Mouse (Mus musculus) lung, adult 2 months (tissue): ENCODE measurements around the gene Ndufa7. TPM values are rescaled to one million over a fixed set of nuclear protein-coding genes. Genes with fewer than 3 reads are reported as not detected.
"Not testable (repeated sequence)": the region's sequence is repeated elsewhere in the genome, so short reads cannot be mapped to it uniquely, and the experiment has no call there.

Source experiments
- DNase-seq: peaks from one replicate; pipeline ENCODE4 v3.0.0; 2022
- H3K4me1 ChIP-seq: fragments of 200-500 bp; 2 replicates; pipeline ENCODE4 v1.6.1; 2011; ENCODE audit warnings: low read length; ENCODE audit not compliant: control insufficient read depth, insufficient read depth
- H3K4me3 ChIP-seq: fragments of 200-500 bp; replicated peaks from 2 replicates; pipeline ENCODE3; 2011; ENCODE audit warnings: low read depth, mild to moderate bottlenecking, control low read depth, low read length; ENCODE audit errors: extremely low read depth
- CTCF ChIP-seq: fragments of 200-500 bp; IDR thresholded peaks from 2 replicates; pipeline ENCODE4 v1.5.1; 2011; ENCODE audit warnings: mild to moderate bottlenecking, low read length, control low read depth; ENCODE audit not compliant: insufficient read depth
- POLR2A ChIP-seq: fragments of 200-500 bp; IDR thresholded peaks from 2 replicates; pipeline ENCODE4 v1.6.1; 2011; ENCODE audit warnings: low read depth, mild to moderate bottlenecking, control low read depth, low read length, borderline replicate concordance; ENCODE audit errors: extremely low read depth
- WGBS: fragments of 180-500 bp; shearing (Covaris S2); methylation state at CpG from one replicate; pipeline ENCODE4 v1.1.7; 2018; 5-methylcytosine and 5-hydroxymethylcytosine counted together
- polyA plus RNA-seq: library from polyadenylated mRNA; depleted of rRNA; stranded (reverse); fragments of >200 nt; gene quantifications from 2 replicates; pipeline ENCODE4 v1.2.3, GENCODE M21; 2012; rRNA removed

Ndufa7 gene
- polyA plus RNA-seq, 1 experiment: 334 TPM

- no peak for DNase-seq
- no peak for TF ChIP-seq CTCF
- no peak for TF ChIP-seq POLR2A
- Histone ChIP-seq H3K4me3 (no peak overlapping the region), H3K4me1 (0 out of 2 replicates have a peak, but pooled peaks cover 2% of the 10 kb centered on the region)
- 10% methylated on average over 1 of the region's 1 CpGs for WGBS
Measured at GRCm38 (mm10) chr17:33851331-33851730, 27.0 kb downstream of the Ndufa7 start.

GRCm38 (mm10) chr17:33857816-33858215, 33.4 kb downstream of the Ndufa7 start:
- no peak for DNase-seq
- H3K4me3 ChIP-seq: no peak overlapping the region
- 84% methylated on average over 4 of the region's 4 CpGs for WGBS

GRCm38 (mm10) chr17:33865330-33866030, 41.1 kb downstream of the Ndufa7 start:
- 18% methylated on average over 8 of the region's 9 CpGs for WGBS
- TF ChIP-seq CTCF: peak; percentile 45
- TF ChIP-seq POLR2A: no peak
- no peak overlapping the region for H3K4me3 ChIP-seq
- peak; percentile 50 for DNase-seq
- H3K4me1 ChIP-seq: no peaks in the 10 kb centered on the region

More at GRCm38 (mm10) chr17:33857816-33858215, 33.4 kb downstream of the Ndufa7 start:
- no peaks in the 10 kb centered on the region for H3K4me1 ChIP-seq
- no peak for TF ChIP-seq CTCF
- TF ChIP-seq POLR2A: no peak

GRCm38 (mm10) chr17:33873537-33873936, 49.2 kb downstream of the Ndufa7 start, which contains the start of gene Gm7029:
TSS of gene Gm7029 (plus strand) at chr17:33873837.
- WGBS: 91% methylated on average over 4 of the region's 12 CpGs
- DNase-seq, H3K4me3 ChIP-seq, H3K4me1 ChIP-seq: not testable (repeated sequence)

- no peaks in the 10 kb centered on the region for H3K4me1 ChIP-seq
- H3K4me3 ChIP-seq: no peak overlapping the region
- 84% methylated on average over 10 of the region's 11 CpGs for WGBS
- no peak for TF ChIP-seq POLR2A
- TF ChIP-seq CTCF: no peak
- DNase-seq: peak; percentile 30
Measured at GRCm38 (mm10) chr17:33874411-33874810, 50.0 kb downstream of the Ndufa7 start.

GRCm38 (mm10) chr17:33875797-33876196, 51.4 kb downstream of the Ndufa7 start:
- H3K4me3 ChIP-seq, DNase-seq, H3K4me1 ChIP-seq: not testable (repeated sequence)
- TF ChIP-seq CTCF: 0 out of 2 replicates have a peak, but pooled peaks have one; percentile 5
- WGBS: 81% methylated on average over 5 of the region's 5 CpGs

GRCm38 (mm10) chr17:33884320-33884719, 59.9 kb downstream of the Ndufa7 start:
- DNase-seq, H3K4me3 ChIP-seq: not testable (repeated sequence)
- 93% methylated on average over 10 of the region's 11 CpGs for WGBS

GRCm38 (mm10) chr17:33887802-33888201, 63.4 kb downstream of the Ndufa7 start:
- not testable (repeated sequence) for DNase-seq, H3K4me1 ChIP-seq
- 42% methylated on average over 2 of the region's 2 CpGs for WGBS

More at GRCm38 (mm10) chr17:33884320-33884719, 59.9 kb downstream of the Ndufa7 start:
- not testable (repeated sequence) for H3K4me1 ChIP-seq

More at GRCm38 (mm10) chr17:33887802-33888201, 63.4 kb downstream of the Ndufa7 start:
- H3K4me3 ChIP-seq: not testable (repeated sequence)

Other genes starting within 250 kb of the Ndufa7 start
- 70.2 and 76.4 TPM in 2 replicates for gene Zfp414, start 195.5 kb upstream of the Ndufa7 start, polyA plus RNA-seq
- 0.06 TPM in 1 of 2 replicates, not detected in the other for gene Pram1, start 186.5 kb upstream of the Ndufa7 start, polyA plus RNA-seq
- 72.4 and 83.8 TPM in 2 replicates for gene Hnrnpm, start 137.7 kb upstream of the Ndufa7 start, polyA plus RNA-seq
- 114 and 126 TPM in 2 replicates for gene March2, start 105.9 kb upstream of the Ndufa7 start, polyA plus RNA-seq
- 389 and 406 TPM in 2 replicates for gene Rab11b, start 64.0 kb upstream of the Ndufa7 start, polyA plus RNA-seq
- 34.6 and 87.6 TPM in 2 replicates for gene Angptl4, start 42.7 kb upstream of the Ndufa7 start, polyA plus RNA-seq
- 395 and 450 TPM in 2 replicates for gene Kank3, start 14.1 kb upstream of the Ndufa7 start, polyA plus RNA-seq
- 506 and 507 TPM in 2 replicates for gene Rps28, start within 50 bp of the Ndufa7 start, polyA plus RNA-seq
- 28.3 and 30.4 TPM in 2 replicates for gene Cd320, start 18.5 kb downstream of the Ndufa7 start, polyA plus RNA-seq
- gene Gm7029, start 49.3 kb downstream of the Ndufa7 start, polyA plus RNA-seq: not detected in 2 replicates
- gene Kifc1, start 66.1 kb downstream of the Ndufa7 start, polyA plus RNA-seq: 1.2 and 3.0 TPM in 2 replicates
- gene Platr17, start 80.6 kb downstream of the Ndufa7 start, polyA plus RNA-seq: 0.33 and 0.41 TPM in 2 replicates
- 33.7 and 35.9 TPM in 2 replicates for gene Daxx, start 84.8 kb downstream of the Ndufa7 start, polyA plus RNA-seq
- gene Tapbp, start 91.3 kb downstream of the Ndufa7 start, polyA plus RNA-seq: 225 and 249 TPM in 2 replicates
- 65.1 and 92.1 TPM in 2 replicates for gene Zbtb22, start 91.3 kb downstream of the Ndufa7 start, polyA plus RNA-seq
- gene Rgl2, start 105.0 kb downstream of the Ndufa7 start, polyA plus RNA-seq: 247 and 272 TPM in 2 replicates
- 19.2 and 26.2 TPM in 2 replicates for gene Pfdn6, start 115.8 kb downstream of the Ndufa7 start, polyA plus RNA-seq
- gene Wdr46, start 116.1 kb downstream of the Ndufa7 start, polyA plus RNA-seq: 13.4 and 16.8 TPM in 2 replicates
- gene B3galt4, start 126.9 kb downstream of the Ndufa7 start, polyA plus RNA-seq: 11.4 and 12.6 TPM in 2 replicates
- 62.8 and 70.3 TPM in 2 replicates for gene Vps52, start 131.2 kb downstream of the Ndufa7 start, polyA plus RNA-seq
- 260 and 331 TPM in 2 replicates for gene Rps18, start 131.4 kb downstream of the Ndufa7 start, polyA plus RNA-seq
- 2,389 and 3,036 TPM in 2 replicates for gene H2-K1, start 175.8 kb downstream of the Ndufa7 start, polyA plus RNA-seq
- gene Ring1, start 200.1 kb downstream of the Ndufa7 start, polyA plus RNA-seq: 40.7 and 53.6 TPM in 2 replicates
- gene H2-Ke6, start 203.5 kb downstream of the Ndufa7 start, polyA plus RNA-seq: 91.2 and 130 TPM in 2 replicates
- 161 and 183 TPM in 2 replicates for gene Slc39a7, start 207.1 kb downstream of the Ndufa7 start, polyA plus RNA-seq
- gene Rxrb, start 207.2 kb downstream of the Ndufa7 start, polyA plus RNA-seq: 63.2 and 79.8 TPM in 2 replicates
- gene Col11a2, start 214.9 kb downstream of the Ndufa7 start, polyA plus RNA-seq: 1.0 and 1.3 TPM in 2 replicates